Mouse (Mus musculus): ENCODE measurements around the gene Cdnf. TPM values are rescaled to one million over a fixed set of nuclear protein-coding genes. Genes with fewer than 3 reads are reported as not detected.

Cdnf gene
- polyA plus RNA-seq, 1 experiment from 2014 or later: 0.08 TPM

GRCm38 (mm10) chr2:3522558-3522957, 9.7 kb downstream of the Cdnf start:
- Histone ChIP-seq H3K36me3 (no peaks in the 10 kb centered on the region), H3K9me3 (no peaks in the 10 kb centered on the region), H3K4me1 (no peaks in the 10 kb centered on the region), H3K4me2 (replicated peaks) (no peak overlapping the region), H3K27ac (no peak overlapping the region), H3K9ac (no peak overlapping the region), H3K4me3 (no peak overlapping the region), H3K27me3 (replicated peaks) (no peaks in the 10 kb centered on the region)
- WGBS: 88% methylated on average over 4 of the region's 4 CpGs
- ATAC-seq (ENCODE audit: low FRiP score, low read depth): no peak

GRCm38 (mm10) chr2:3526288-3526687, 13.5 kb downstream of the Cdnf start:
- no peak for ATAC-seq (ENCODE audit: low FRiP score, low read depth)
- H3K4me3 ChIP-seq: no peak overlapping the region
- no peaks in the 10 kb centered on the region for H3K27me3 ChIP-seq (replicated peaks)
- no peak overlapping the region for H3K27ac ChIP-seq
- WGBS: 85% methylated on average over 6 of the region's 6 CpGs
- no peak overlapping the region for H3K9ac ChIP-seq
- no peak overlapping the region for H3K4me2 ChIP-seq (replicated peaks)
- H3K4me1 ChIP-seq: no peaks in the 10 kb centered on the region
- no peaks in the 10 kb centered on the region for H3K36me3 ChIP-seq
- no peaks in the 10 kb centered on the region for H3K9me3 ChIP-seq

GRCm38 (mm10) chr2:3541307-3542079, 28.7 kb downstream of the Cdnf start:
- no peak overlapping the region for H3K27ac ChIP-seq
- no peak overlapping the region for H3K4me2 ChIP-seq (replicated peaks)
- H3K4me3 ChIP-seq: no peak overlapping the region
- no peaks in the 10 kb centered on the region for H3K36me3 ChIP-seq
- no peak overlapping the region for H3K9ac ChIP-seq
- WGBS: 68% methylated on average over 9 of the region's 9 CpGs
- H3K9me3 ChIP-seq: no peaks in the 10 kb centered on the region
- no peak for ATAC-seq (ENCODE audit: low FRiP score, low read depth)
- H3K4me1 ChIP-seq: no peaks in the 10 kb centered on the region
- H3K27me3 ChIP-seq (replicated peaks): no peaks in the 10 kb centered on the region

GRCm38 (mm10) chr2:3546055-3546454, 33.2 kb downstream of the Cdnf start:
- no peak overlapping the region for H3K4me2 ChIP-seq (replicated peaks)
- WGBS: 85% methylated on average over 2 of the region's 2 CpGs

GRCm38 (mm10) chr2:3546588-3546987, 33.8 kb downstream of the Cdnf start:
- no peak for ATAC-seq (ENCODE audit: low FRiP score, low read depth)
- 2% methylated on average over 4 of the region's 4 CpGs for WGBS
- no peaks in the 10 kb centered on the region for H3K9me3 ChIP-seq
- H3K4me3 ChIP-seq: no peak overlapping the region
- H3K4me2 ChIP-seq (replicated peaks): no peak overlapping the region
- H3K27ac ChIP-seq: no peak overlapping the region
- no peaks in the 10 kb centered on the region for H3K36me3 ChIP-seq
- no peaks in the 10 kb centered on the region for H3K4me1 ChIP-seq
- no peak overlapping the region for H3K9ac ChIP-seq
- no peaks in the 10 kb centered on the region for H3K27me3 ChIP-seq (replicated peaks)

More at GRCm38 (mm10) chr2:3546055-3546454, 33.2 kb downstream of the Cdnf start:
- no peaks in the 10 kb centered on the region for H3K9me3 ChIP-seq
- no peaks in the 10 kb centered on the region for H3K4me1 ChIP-seq
- H3K27ac ChIP-seq: no peak overlapping the region
- no peak overlapping the region for H3K9ac ChIP-seq
- no peaks in the 10 kb centered on the region for H3K27me3 ChIP-seq (replicated peaks)
- H3K4me3 ChIP-seq: no peak overlapping the region
- H3K36me3 ChIP-seq: no peaks in the 10 kb centered on the region
- no peak for ATAC-seq (ENCODE audit: low FRiP score, low read depth)

- H3K4me1 ChIP-seq: no peaks in the 10 kb centered on the region
- WGBS: 71% methylated on average over 12 of the region's 12 CpGs
- no peak within 1 kb of the TSS for H3K4me2 ChIP-seq (replicated peaks)
- no peak for ATAC-seq (ENCODE audit: low FRiP score, low read depth)
- no peaks in the 10 kb centered on the region for H3K27me3 ChIP-seq (replicated peaks)
- H3K27ac ChIP-seq: no peak within 1 kb of the TSS
- H3K9me3 ChIP-seq: no peaks in the 10 kb centered on the region
- no peak within 1 kb of the TSS for H3K9ac ChIP-seq
- H3K36me3 ChIP-seq: no peaks in the 10 kb centered on the region
- H3K4me3 ChIP-seq: no peak within 1 kb of the TSS
Observed at GRCm38 (mm10) chr2:3570186-3570585, 57.4 kb downstream of the Cdnf start, which contains the start of gene Fam107b. Fam107b (plus strand) TSS chr2:3570488.

GRCm38 (mm10) chr2:3570606-3571005, 57.8 kb downstream of the Cdnf start:
- WGBS: 83% methylated on average over 11 of the region's 11 CpGs
- ATAC-seq (ENCODE audit: low FRiP score, low read depth): no peak
- no peak overlapping the region for H3K4me3 ChIP-seq
- no peaks in the 10 kb centered on the region for H3K36me3 ChIP-seq
- H3K27me3 ChIP-seq (replicated peaks): no peaks in the 10 kb centered on the region
- H3K4me2 ChIP-seq (replicated peaks): no peak overlapping the region
- H3K9me3 ChIP-seq: no peaks in the 10 kb centered on the region
- H3K27ac ChIP-seq: no peak overlapping the region
- no peaks in the 10 kb centered on the region for H3K4me1 ChIP-seq
- no peak overlapping the region for H3K9ac ChIP-seq

- no peak for ATAC-seq (ENCODE audit: low FRiP score, low read depth)
- Histone ChIP-seq H3K27me3 (replicated peaks) (no peaks in the 10 kb centered on the region), H3K27ac (no peak overlapping the region), H3K9me3 (no peaks in the 10 kb centered on the region), H3K4me3 (no peak overlapping the region), H3K4me1 (no peaks in the 10 kb centered on the region), H3K4me2 (replicated peaks) (no peak overlapping the region), H3K36me3 (no peaks in the 10 kb centered on the region), H3K9ac (no peak overlapping the region)
- 81% methylated on average over 7 of the region's 7 CpGs for WGBS
Observed at GRCm38 (mm10) chr2:3573883-3574282, 61.1 kb downstream of the Cdnf start.

GRCm38 (mm10) chr2:3575140-3575539, 62.3 kb downstream of the Cdnf start:
- Histone ChIP-seq H3K9ac (no peak overlapping the region), H3K9me3 (no peaks in the 10 kb centered on the region), H3K27me3 (replicated peaks) (no peaks in the 10 kb centered on the region), H3K27ac (no peak overlapping the region), H3K4me2 (replicated peaks) (no peak overlapping the region), H3K4me1 (no peaks in the 10 kb centered on the region), H3K4me3 (no peak overlapping the region), H3K36me3 (no peaks in the 10 kb centered on the region)
- 96% methylated on average over 1 of the region's 1 CpGs for WGBS
- ATAC-seq (ENCODE audit: low FRiP score, low read depth): no peak

Other genes with a start within 250 kb of the Cdnf start
- 55.4 and 57.9 TPM in 2 replicates for gene Nmt2, start 228.8 kb upstream of the Cdnf start, polyA plus RNA-seq (2016; fragmentation: Nextera tagmentation; extraction: Ambion mirVana)
- 12.3 and 13.8 TPM in 2 replicates for gene Rpp38, start 180.4 kb upstream of the Cdnf start, polyA plus RNA-seq (2016; fragmentation: Nextera tagmentation; extraction: Ambion mirVana)
- gene Acbd7, start 176.9 kb upstream of the Cdnf start, polyA plus RNA-seq (2016; fragmentation: Nextera tagmentation; extraction: Ambion mirVana): 1.1 TPM in 1 of 2 replicates, not detected in the other
- not detected in 2 replicates for gene Olah, start 115.8 kb upstream of the Cdnf start, polyA plus RNA-seq (2016; fragmentation: Nextera tagmentation; extraction: Ambion mirVana)
- 0.52 and 1.1 TPM in 2 replicates for gene Meig1, start 90.4 kb upstream of the Cdnf start, polyA plus RNA-seq (2016; fragmentation: Nextera tagmentation; extraction: Ambion mirVana)
- 8.1 and 8.5 TPM in 2 replicates for gene Dclre1c, start 88.9 kb upstream of the Cdnf start, polyA plus RNA-seq (2016; fragmentation: Nextera tagmentation; extraction: Ambion mirVana)
- gene Suv39h2, start 38.0 kb upstream of the Cdnf start, polyA plus RNA-seq (2016; fragmentation: Nextera tagmentation; extraction: Ambion mirVana): 26.1 and 27.7 TPM in 2 replicates
- gene Gm45902, start 240 bp upstream of the Cdnf start, polyA plus RNA-seq (2016; fragmentation: Nextera tagmentation; extraction: Ambion mirVana): 9.0 and 9.3 TPM in 2 replicates
- gene Hspa14, start 216 bp upstream of the Cdnf start, polyA plus RNA-seq (2016; fragmentation: Nextera tagmentation; extraction: Ambion mirVana): 82.9 and 84.2 TPM in 2 replicates
- 41.1 and 51.8 TPM in 2 replicates for gene Fam107b, start 57.5 kb downstream of the Cdnf start, polyA plus RNA-seq (2016; fragmentation: Nextera tagmentation; extraction: Ambion mirVana)

Data from neural tube, embryonic 12.5 days (tissue).